Mouse (Mus musculus): ENCODE measurements at regions not wholly inside any gene's neighbourhood (a gene's known extent, or its start where the extent isn't known, plus 50 kb on each side); places are given as distances from the start of the nearest gene placed in this dataset.

- TF ChIP-seq GATA1 (IDR thresholded peaks at IDR 0.05; ENCODE audit: low read length) (no peak), TAL1 (IDR thresholded peaks at IDR 0.05; ENCODE audit: low read length) (no peak)
Observed at GRCm38 (mm10) chr19:57555313-57555712, 55.5 kb upstream of the Atrnl1 start.

Data from erythroblast, embryonic 14.5 days (primary cell).